Mouse (Mus musculus) right cerebral cortex, adult 2 months (tissue): ENCODE measurements around the gene Lsmem1.
A peak's percentile ranks its signal among the peaks of the same experiment; 100 is the strongest.
"Not testable (repeated sequence)": the region's sequence is repeated elsewhere in the genome, so short reads cannot be mapped to it uniquely, and the experiment has no call there.

Experiments used
- DNase-seq, 2 experiments: peaks; one replicate each; pipeline ENCODE4 v3.0.0; 2021 to 2022; ENCODE audit warnings: low spot score in 2 of 2

Gene Lsmem1

DNA sequence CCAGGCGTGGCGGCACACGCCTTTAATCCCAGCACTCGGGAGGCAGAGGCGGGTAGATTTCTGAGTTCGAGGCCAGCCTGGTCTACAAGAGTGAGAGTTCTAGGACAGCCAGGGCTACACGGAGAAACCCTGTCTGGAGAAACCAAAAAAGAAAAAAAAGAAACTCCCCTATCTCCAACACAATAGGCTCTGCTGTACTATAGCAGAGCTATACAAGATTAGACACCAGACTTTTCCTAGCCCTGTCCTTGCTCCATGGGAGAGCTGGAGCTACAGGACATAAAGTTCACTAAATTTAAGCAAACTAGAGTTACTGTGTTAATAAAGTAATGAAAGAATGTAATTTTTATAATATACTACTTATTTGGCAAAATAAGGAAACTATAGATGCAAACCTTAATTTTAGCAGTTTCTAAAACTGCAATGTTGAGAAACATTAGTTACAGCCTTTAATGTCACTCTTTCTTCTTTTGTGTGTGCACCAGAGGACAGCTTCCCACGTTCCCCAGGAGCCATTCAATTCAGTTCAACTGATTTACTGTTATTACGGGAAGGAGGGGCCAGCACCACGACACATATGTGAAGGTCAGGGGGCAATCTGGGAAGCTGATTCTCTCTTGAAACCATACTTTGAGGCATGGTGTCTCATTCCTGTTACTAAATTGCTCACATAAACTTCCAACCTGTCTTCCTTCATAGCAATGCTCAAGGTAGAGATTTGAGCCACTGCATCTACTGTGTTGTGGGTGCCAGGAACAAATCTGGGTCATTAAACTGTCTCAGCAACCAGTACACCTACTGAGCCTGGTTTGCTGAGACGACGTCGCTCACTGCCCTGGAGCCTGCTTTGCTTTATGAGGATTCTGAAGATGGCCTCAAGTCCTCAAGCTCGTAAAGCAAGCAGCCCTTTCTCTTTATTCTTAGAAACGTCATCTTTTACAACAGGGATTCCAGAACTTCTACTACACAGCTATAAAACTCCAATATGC, 15.9 kb upstream of the Lsmem1 start:
- DNase-seq: no peak

DNA sequence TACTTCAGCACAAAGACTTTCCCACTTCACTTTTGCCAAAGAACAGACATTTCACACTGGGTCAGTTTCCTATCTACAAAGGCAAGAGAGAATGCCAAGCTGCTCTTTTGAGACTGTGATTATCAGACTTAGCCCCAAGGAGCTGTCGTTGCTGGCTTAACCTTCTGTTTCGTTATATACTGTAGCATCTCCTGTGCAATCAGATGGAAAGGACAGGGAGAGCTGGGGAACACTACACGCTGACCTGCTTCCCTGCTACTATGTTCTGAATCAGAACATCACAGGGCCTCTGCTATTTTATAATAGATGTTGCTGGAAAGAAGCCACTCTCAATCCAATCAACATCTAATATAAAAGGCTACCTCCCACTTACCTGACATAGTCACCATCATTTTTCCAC, 9.8 kb upstream of the Lsmem1 start:
- no peak for DNase-seq

GRCm38 (mm10) chr12:40207909-40208308, 8.6 kb upstream of the Lsmem1 start:
- DNase-seq: no peak

DNA sequence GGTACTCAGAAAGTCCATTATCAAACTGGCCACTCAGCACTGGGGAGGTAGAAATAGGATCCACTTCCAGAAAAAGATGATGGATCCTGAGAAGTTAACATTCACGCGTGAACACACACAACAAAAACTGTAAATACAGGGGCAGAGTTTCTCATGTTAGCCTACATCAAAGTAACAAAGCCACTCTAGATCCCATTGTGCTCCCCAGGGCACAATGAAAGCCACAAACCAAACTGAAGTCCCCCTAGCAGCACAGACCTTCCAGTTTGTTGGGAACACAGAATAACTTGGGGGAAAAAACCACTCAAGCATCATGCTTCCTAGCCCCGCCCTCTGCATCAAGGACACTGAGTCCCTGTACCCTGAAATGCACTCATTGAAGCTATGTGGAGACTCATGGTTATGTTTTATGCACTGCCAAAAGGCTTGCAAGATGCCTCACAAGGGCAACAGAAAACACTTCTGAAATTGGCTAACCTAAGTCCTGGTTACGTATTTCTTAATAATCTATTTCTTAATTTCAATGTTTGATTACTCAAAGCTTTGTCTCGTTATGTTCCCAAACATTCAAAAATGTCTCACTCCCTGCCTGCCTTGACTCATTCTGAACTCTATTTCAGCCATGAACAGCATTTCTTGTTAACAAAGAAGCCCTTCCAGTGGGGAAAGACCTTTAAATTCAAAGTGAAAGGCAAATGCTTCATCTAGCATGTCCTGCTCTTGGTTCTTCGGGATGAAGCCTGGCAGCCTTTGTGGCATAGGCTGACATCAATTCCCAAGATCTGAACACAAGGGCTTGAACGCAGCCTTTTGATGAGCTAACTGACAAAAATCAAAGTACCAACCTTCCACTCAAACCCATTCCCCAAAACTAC, 3.1 kb upstream of the Lsmem1 start:
- no peak for DNase-seq

DNA sequence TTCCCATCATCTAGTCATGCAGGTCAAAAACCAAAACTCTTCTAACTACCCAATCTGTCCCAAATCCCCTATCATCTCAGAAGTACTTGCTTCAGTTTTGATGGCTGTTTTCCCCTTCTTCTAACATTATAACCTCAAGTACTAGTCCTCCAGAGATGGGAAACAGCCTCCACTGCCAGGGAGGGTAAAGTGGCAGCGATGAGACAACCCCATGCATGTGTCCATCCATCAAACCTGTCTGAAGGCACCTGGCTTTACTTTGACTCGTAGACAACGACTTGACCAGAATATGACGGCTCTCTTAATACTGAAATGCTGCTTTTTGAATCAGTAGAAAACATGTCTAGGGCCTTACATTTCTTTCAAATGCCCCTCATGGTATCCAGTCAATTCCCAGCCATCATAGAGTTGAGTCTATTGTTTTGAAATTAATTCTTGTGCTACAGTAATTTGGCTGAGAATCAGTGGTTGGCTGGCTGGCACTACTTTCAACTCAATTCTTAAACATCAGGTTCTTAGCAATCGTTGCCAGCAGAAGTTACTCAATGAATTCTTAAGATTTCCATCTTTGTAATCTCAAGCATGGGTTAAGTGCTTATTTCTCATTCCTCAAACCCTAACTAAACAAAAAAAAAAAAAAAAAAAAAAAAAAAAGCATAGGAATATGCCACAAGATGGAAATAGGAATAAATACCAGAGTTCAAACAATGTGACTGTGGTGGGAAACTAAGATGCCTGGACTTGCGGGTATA, 1.4 kb upstream of the Lsmem1 start:
- DNase-seq: no peak

- peak; percentile 80 to 86 for DNase-seq
Measured at GRCm38 (mm10) chr12:40199795-40200402, 609 bp upstream of the Lsmem1 start.

GRCm38 (mm10) chr12:40198427-40198826, 863 bp downstream of the Lsmem1 start:
- DNase-seq: no peak

DNA sequence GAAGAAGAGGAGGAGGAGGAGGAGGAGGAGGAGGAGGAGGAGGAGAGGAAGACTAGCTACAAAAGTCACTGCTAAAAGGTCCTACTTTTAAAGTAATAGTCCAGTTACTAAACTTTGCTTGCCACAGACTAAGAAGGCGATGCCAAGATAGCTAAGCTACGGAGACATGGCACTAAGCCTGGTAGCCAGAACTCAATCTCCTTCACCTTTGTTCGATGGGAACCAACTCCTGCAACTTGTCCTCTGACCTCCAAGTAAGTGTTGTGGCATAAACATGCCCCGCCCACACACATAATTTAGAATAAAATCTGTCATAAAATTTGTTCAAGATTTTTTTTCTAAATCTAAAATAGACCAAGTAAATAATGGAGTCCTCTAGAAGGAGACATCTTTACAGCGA, 1.3 kb downstream of the Lsmem1 start:
- DNase-seq: no peak

DNA sequence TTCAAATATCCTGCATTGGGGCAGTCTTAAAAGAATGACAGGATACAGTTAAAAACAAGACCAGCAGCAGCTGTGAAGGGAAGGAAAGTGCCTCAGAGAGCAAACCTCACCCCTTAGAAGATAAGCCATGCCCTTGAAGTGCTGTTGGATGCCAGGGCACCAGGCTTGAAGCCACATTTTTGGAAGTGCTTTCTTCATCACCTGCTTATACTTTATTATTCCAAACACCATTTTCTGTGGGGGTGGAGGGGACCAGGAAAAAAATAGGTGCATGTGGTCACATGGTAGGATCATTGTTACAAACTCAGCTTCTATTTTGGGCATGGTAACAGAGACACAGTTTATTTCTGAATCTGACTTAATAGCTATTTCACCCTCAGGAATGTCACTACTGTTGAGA, 1.8 kb downstream of the Lsmem1 start:
- no peak for DNase-seq

DNA sequence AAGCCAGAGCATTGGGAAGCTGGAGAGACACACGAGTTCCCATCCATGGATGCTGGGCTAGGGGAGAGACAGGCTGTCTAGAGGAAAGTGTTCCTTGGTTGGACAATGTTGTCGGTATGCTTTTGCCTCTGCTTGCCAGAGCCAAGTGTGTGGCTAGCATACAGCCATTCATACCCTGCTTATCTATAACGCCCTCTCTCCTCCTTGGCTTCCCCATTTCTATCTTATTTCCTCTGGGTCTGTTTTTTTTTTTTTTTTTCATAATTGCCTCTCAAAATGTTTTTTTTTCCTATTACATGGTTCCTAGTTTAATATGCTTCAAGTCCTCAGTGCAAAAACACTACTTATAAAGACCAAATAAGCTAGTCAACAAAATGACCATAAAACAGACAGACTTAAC, 13.8 kb downstream of the Lsmem1 start:
- no peak for DNase-seq

DNA sequence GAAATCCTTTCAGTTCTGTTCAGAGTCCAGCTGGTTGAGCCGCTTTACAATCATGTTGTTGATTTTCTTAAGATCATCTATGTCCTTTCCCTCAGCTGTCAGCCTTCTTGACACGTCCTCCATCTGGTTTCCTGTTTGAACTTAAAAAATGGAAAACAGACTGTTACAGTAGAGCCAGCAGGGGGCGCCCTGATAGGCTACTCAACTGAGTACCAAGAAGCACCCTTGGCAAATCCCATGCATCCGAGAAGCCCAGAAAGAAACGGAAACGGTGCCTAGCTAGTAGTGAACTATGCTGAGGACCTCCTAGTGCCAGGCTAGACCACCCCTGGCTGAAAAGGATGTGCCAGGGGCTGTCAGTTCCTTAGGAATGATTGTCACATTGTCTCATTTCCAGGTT, 22.2 kb downstream of the Lsmem1 start:
- DNase-seq: peak in 1 of 2 experiments; percentile 18

GRCm38 (mm10) chr12:40176158-40176557, 23.1 kb downstream of the Lsmem1 start:
- DNase-seq: no peak

DNA sequence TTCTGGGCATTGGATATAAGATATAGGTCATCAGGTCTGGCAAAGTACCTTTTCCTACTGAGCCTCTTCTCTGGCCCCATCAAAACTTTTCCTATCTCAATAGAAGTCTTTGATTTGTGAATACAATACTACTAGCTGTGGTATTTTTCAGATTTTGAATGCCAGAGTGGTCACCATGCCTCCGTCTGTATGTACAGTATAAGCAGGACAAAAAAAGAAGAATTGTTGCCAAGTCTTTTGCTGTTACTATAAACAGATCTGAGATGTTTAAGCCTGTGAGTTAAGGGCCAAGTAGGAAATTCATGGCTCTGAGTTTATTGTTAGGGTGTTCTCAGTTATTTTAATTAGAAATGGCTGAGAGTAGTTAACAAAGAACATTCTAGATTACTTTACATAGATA, 24.1 kb downstream of the Lsmem1 start:
- DNase-seq: not testable (repeated sequence)

GRCm38 (mm10) chr12:40171637-40172036, 27.7 kb downstream of the Lsmem1 start:
- DNase-seq: no peak

- DNase-seq: no peak
Measured at GRCm38 (mm10) chr12:40169675-40170074, 29.6 kb downstream of the Lsmem1 start.

DNA sequence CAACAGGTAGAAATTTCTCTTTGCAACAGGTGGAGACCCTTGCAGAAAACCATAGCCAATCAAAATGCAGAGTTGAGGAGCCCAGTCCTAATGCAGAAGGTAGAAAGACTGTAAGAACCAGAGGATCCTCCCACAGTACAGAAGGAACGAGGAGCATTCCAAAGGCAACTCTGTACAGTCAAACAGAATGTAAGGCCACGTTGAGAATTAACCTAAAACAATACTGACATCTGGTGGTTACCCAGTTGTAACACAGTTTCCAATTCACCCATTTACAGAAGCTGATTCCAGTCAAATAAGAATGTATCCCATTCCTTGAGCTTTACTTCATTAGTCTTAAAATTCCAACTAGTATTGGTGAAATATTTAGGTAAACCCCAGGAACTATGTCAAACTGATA, 34.7 kb downstream of the Lsmem1 start:
- peak in 1 of 2 experiments; percentile 5 for DNase-seq

GRCm38 (mm10) chr12:40160777-40161176, 38.5 kb downstream of the Lsmem1 start:
- no peak for DNase-seq

GRCm38 (mm10) chr12:40154188-40154587, 45.1 kb downstream of the Lsmem1 start:
- DNase-seq: no peak

GRCm38 (mm10) chr12:40152353-40153069, 46.8 kb downstream of the Lsmem1 start:
- DNase-seq: no peak

DNA sequence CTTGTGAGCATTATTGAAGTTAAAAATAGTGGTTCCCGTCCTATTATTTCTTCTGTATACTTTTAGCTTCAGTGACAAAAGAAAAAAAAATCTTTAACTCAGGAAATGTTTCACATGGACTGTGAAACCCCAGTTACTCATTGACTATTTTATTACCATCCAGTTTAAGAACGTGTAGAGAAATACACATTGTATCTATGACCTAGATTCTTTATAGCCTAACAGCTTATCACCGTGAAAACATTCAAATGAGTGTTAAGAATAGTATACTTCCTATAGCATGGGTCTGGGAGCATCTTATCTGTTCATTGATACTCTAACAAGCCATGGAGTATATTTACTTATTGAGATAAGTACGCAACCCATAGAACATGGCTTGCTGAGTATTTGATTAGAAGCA, 52.0 kb downstream of the Lsmem1 start:
- DNase-seq: no peak

DNA sequence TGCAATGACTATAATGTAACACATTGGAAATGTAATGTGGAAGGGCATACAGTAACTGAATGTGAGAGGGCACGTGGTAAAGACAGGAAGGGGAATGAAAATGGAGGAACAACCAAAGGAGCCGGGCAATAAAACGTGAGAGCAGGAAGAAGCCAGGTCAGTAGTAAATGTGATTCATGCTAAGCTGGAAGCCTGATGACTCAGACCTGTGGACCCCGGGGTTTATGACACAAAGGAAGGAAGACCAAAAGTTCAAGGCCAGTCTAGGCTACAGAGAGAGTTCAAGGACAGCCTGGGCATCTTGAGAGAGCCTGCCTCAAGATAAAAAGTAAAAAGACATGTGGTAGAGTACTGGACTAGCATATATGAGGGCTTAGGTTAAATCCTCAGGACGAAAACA, 52.8 kb downstream of the Lsmem1 start:
- no peak for DNase-seq
